Mouse (Mus musculus): Measurements from ENCODE around the gene Tmem121.

Tmem121 gene

GRCm38 (mm10) chr12:113185442-113186291, at the start of gene Tmem121:
Gene Tmem121, plus strand, starts transcription at chr12:113185930.
- DNase-seq (ENCODE audit: low spot score), result peak; percentile 19

- no peak for DNase-seq (ENCODE audit: low spot score)
These were observed 49.2 kb upstream of the Tmem121 start for GRCm38 (mm10) chr12:113136492-113137020.

- DNase-seq (ENCODE audit: low spot score), result no peak
These were observed 48.2 kb upstream of the Tmem121 start for GRCm38 (mm10) chr12:113137260-113138213.

- no peak for DNase-seq (ENCODE audit: low spot score)
These were observed 47.4 kb upstream of the Tmem121 start for GRCm38 (mm10) chr12:113138291-113138690.

- DNase-seq (ENCODE audit: low spot score), result no peak
These were observed 46.5 kb upstream of the Tmem121 start for GRCm38 (mm10) chr12:113138901-113139864.

- DNase-seq (ENCODE audit: low spot score), result no peak
These were observed 45.7 kb upstream of the Tmem121 start, which contains the start of gene Crip2 for GRCm38 (mm10) chr12:113139908-113140615. Gene Crip2, plus strand, starts transcription at chr12:113140236.

- DNase-seq (ENCODE audit: low spot score), result no peak
These were observed 44.9 kb upstream of the Tmem121 start for GRCm38 (mm10) chr12:113140616-113141411.

GRCm38 (mm10) chr12:113141531-113141973, 44.2 kb upstream of the Tmem121 start:
- no peak for DNase-seq (ENCODE audit: low spot score)

GRCm38 (mm10) chr12:113142021-113142975, 43.4 kb upstream of the Tmem121 start:
- DNase-seq (ENCODE audit: low spot score), result no peak

GRCm38 (mm10) chr12:113143164-113143563, 42.6 kb upstream of the Tmem121 start:
- DNase-seq (ENCODE audit: low spot score), result no peak

- no peak for DNase-seq (ENCODE audit: low spot score)
These were observed 41.6 kb upstream of the Tmem121 start for GRCm38 (mm10) chr12:113144001-113144756.

- DNase-seq (ENCODE audit: low spot score), result no peak
These were observed 40.8 kb upstream of the Tmem121 start for GRCm38 (mm10) chr12:113144886-113145285.

- no peak for DNase-seq (ENCODE audit: low spot score)
These were observed 40.1 kb upstream of the Tmem121 start for GRCm38 (mm10) chr12:113145591-113145990.

- DNase-seq (ENCODE audit: low spot score), result peak; percentile 84
These were observed 39.3 kb upstream of the Tmem121 start, which contains the start of gene Crip1 for GRCm38 (mm10) chr12:113146112-113147057. Gene Crip1, plus strand, starts transcription at chr12:113146316.

- no peak for DNase-seq (ENCODE audit: low spot score)
These were observed 38.2 kb upstream of the Tmem121 start for GRCm38 (mm10) chr12:113147481-113147880.

- DNase-seq (ENCODE audit: low spot score), result no peak
These were observed 37.2 kb upstream of the Tmem121 start for GRCm38 (mm10) chr12:113148381-113149035.
